Mouse (Mus musculus) G1E (cell line): ENCODE measurements around the gene Cyb5r3. TPM values are rescaled to one million over a fixed set of nuclear protein-coding genes. Genes with fewer than 3 reads are reported as not detected.
"Not testable (repeated sequence)": the region's sequence is repeated elsewhere in the genome, so short reads cannot be mapped to it uniquely, and the experiment has no call there.

ENCODE experiments used
- ATAC-seq: 2 replicates; pipeline ENCODE4 v1.8.0; 2016; ENCODE audit warnings: mild to moderate bottlenecking; ENCODE audit not compliant: insufficient number of reproducible peaks, poor library complexity, low FRiP score, severe bottlenecking; ENCODE audit errors: extremely low read depth
- DNase-seq: peaks from one replicate; pipeline ENCODE4 v3.0.0; 2012; ENCODE audit warnings: low spot score
- H3K27me3 ChIP-seq: 2 replicates; pipeline ENCODE4 v1.6.1; 2012; ENCODE audit warnings: mild to moderate bottlenecking, low read length, inconsistent platforms; ENCODE audit not compliant: insufficient read depth
- H3K36me3 ChIP-seq: replicated peaks from 2 replicates; pipeline ENCODE3; 2012; ENCODE audit warnings: mild to moderate bottlenecking, inconsistent platforms
- H3K4me1 ChIP-seq: 2 replicates; pipeline ENCODE4 v1.6.1; 2012; ENCODE audit warnings: low read depth, low read length, inconsistent platforms, mixed read lengths; ENCODE audit not compliant: insufficient read depth
- H3K4me3 ChIP-seq: 2 replicates; pipeline ENCODE4 v1.5.1; 2012; ENCODE audit warnings: low read depth, mild to moderate bottlenecking, inconsistent platforms, low read length, moderate library complexity, mixed read lengths
- H3K9me3 ChIP-seq: replicated peaks from 2 replicates; pipeline ENCODE4 v1.6.1; 2012; ENCODE audit warnings: inconsistent platforms
- CTCF ChIP-seq: IDR thresholded peaks from 2 replicates; pipeline ENCODE4 v1.5.1; 2012; ENCODE audit warnings: low read depth, low read length, inconsistent platforms, mixed read lengths
- GATA1 ChIP-seq: IDR thresholded peaks from 2 replicates; pipeline ENCODE4 v1.6.1; 2012; ENCODE audit warnings: borderline replicate concordance, low read length, inconsistent platforms, mixed read lengths
- GATA2 ChIP-seq: IDR thresholded peaks from 2 replicates; pipeline ENCODE4 v1.6.1; 2012; ENCODE audit warnings: low read depth, low read length, inconsistent platforms, borderline replicate concordance
- POLR2AphosphoS5 ChIP-seq: IDR thresholded peaks from 2 replicates; pipeline ENCODE4 v1.6.1; 2012; ENCODE audit warnings: low read depth, low read length, inconsistent platforms; ENCODE audit not compliant: insufficient replicate concordance
- TAL1 ChIP-seq: conservative IDR thresholded peaks from 2 replicates; pipeline ENCODE4 v1.6.1; 2012; ENCODE audit warnings: low read depth, low read length, inconsistent platforms, mixed read lengths
- polyA plus RNA-seq: library from polyadenylated mRNA; stranded (reverse); fragments of >175 nt; gene quantifications from 2 replicates; pipeline ENCODE4 v1.2.3, GENCODE M21; 2012
- total RNA-seq, 2 experiments: library from RNA; stranded (forward) in 1 of 2; stranded (reverse) in 1 of 2; fragments of 200-1000 nt in 1 of 2; fragments of >200 nt in 1 of 2; fragmentation: Nextera tagmentation in 1 of 2; gene quantifications; 2 replicates each; pipeline ENCODE4 v1.2.3; 2014 to 2017

Gene Cyb5r3
- total and polyA plus RNA-seq, 3 experiments = 46.5 to 167 (median 132) TPM

DNA sequence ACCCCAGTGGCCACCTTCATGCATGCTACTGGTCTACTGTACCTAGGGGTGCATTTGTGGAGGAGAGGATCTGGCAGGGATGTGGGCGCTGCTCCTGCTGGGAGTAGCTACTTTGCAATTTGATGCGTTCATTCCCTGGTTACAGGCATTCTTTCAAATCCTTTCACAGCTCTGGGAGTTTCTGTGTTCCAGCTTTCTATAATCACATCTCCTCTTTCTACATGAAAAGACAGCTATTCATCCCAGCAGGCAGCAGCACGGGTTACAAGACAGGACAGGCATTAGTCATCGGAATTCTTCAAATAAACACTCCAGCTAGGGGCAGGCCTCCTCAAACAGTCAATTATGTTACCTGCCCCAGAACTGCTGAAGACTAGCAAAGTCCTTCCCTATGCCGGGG is 29.5 kb downstream of the Cyb5r3 start:
- DNase-seq (no peak), ATAC-seq (no peak)
- Histone ChIP-seq H3K36me3 (peaks cover 90% of the 10 kb centered on the region), H3K9me3 (no peaks in the 10 kb centered on the region), H3K4me3 (no peak overlapping the region), H3K27me3 (no peaks in the 10 kb centered on the region), H3K4me1 (peaks cover 66% of the 10 kb centered on the region)
- no peak for TF ChIP-seq TAL1
- TF ChIP-seq POLR2AphosphoS5 = no peak
- no peak for TF ChIP-seq CTCF
- TF ChIP-seq GATA2 = no peak
- no peak for TF ChIP-seq GATA1

DNA sequence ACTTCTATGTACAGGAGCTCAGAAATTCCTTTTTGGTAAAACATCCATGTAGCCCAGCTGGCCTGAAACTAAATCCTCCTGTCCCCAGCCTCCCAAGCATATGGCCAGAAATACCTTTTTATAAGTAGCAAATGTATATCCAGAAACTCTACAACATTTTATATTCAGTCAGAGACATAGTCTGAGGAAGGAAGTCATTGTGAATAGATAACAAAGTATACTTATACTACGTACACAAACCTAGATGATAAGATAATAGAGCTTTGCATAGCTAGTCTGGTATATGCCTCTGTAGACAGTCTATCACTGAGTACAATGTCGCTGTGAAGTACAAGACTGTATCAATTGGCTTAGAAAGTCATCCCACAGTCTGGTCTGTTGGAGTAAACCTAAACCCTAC is 36.7 kb downstream of the Cyb5r3 start:
- no peaks in the 10 kb centered on the region for H3K9me3 ChIP-seq
- DNase-seq (no peak), ATAC-seq (no peak)
- no peak overlapping the region for H3K4me3 ChIP-seq
- H3K4me1 ChIP-seq = peaks cover 4% of the 10 kb centered on the region
- no peaks in the 10 kb centered on the region for H3K27me3 ChIP-seq
- no peak for TF ChIP-seq GATA1
- TF ChIP-seq POLR2AphosphoS5 = no peak
- no peak for TF ChIP-seq GATA2
- TF ChIP-seq TAL1 = no peak
- no peak for TF ChIP-seq CTCF
- H3K36me3 ChIP-seq = peaks cover 92% of the 10 kb centered on the region

DNA sequence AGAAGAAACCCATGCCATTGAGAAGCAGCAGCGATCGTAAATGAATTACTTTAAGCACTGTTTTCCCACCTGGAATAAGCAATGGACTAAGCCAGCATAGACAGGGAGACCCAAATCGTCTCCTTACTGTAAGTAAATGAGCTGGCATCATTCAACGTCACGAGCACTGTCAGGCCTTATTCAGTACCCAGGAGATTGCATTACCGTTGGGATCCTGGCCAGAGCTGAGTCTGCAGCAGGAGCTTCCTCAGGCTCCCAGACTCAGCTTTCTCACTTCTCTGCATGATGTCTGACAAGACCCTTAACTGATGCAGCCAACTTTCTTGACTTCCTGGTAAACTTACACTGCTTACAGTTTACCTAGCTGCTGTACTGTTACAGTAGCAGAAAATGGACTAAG is 37.7 kb downstream of the Cyb5r3 start:
- ATAC-seq (no peak), DNase-seq (no peak)
- Histone ChIP-seq H3K9me3 (no peaks in the 10 kb centered on the region), H3K36me3 (peaks cover 97% of the 10 kb centered on the region), H3K27me3 (no peaks in the 10 kb centered on the region), H3K4me3 (no peak overlapping the region), H3K4me1 (peaks cover 2% of the 10 kb centered on the region)
- TF ChIP-seq GATA2 (no peak), CTCF (no peak), GATA1 (no peak), TAL1 (no peak), POLR2AphosphoS5 (no peak)

DNA sequence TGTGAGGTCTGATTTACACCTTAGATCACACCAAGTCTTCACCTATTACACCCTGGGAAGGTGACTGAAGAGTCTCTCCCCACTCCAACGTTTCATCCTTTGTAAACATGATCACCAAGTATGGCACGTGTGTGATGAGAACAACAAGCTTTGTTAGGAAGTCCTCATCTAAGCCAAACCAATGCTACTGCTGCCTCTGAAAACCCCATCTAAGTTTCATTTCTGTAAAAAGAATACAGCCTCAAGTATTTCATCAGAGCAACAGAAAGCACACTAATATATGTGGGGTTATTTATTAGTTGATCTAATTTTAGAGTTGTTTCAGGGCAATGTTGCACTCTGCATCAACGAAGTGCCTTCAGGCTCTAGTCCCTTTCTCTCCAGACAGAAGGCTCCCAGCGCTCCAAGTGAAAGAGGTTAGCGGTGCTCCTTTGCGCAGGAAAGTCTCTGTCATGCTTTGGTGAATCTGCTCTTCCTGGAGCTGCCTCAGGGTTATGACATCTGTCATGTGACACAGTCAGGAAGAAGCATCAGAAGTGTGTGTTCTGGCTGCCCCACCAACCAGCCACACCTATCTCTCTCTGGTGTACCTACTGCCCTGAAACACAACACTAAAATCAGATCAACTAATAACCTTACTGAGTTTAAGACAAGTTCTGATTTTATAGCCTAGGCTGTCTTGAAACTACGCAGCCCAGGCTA is 42.7 kb downstream of the Cyb5r3 start:
- H3K4me1 ChIP-seq = peaks cover 6% of the 10 kb centered on the region
- no peak for ATAC-seq

DNA sequence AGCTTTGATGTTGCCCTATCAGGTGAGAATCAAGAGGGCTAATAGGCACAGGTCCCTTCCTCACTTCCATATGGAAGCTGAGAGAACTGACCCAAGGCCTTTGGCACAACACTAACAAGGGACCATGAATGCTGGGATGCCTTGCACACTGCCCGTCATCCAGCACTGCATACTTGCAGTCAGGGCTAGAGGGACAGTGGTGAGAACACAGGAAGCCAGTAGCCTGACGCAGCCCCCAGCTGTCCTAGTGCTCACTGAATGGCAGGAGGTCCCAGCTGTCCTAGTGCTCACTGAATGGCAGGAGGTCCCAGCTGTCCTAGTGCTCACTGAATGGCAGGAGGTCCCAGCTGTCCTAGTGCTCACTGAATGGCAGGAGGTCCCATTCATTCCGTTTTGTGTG is 45.4 kb downstream of the Cyb5r3 start:
- H3K9me3 ChIP-seq, DNase-seq, H3K4me3 ChIP-seq, ATAC-seq, H3K27me3 ChIP-seq, H3K4me1 ChIP-seq: not testable (repeated sequence)
- peaks cover 81% of the 10 kb centered on the region for H3K36me3 ChIP-seq

More for the DNA sequence above, 42.7 kb downstream of the Cyb5r3 start:
- H3K36me3 ChIP-seq = peaks cover 99% of the 10 kb centered on the region
- TF ChIP-seq GATA2 = no peak
- TF ChIP-seq CTCF = no peak
- TF ChIP-seq TAL1 = no peak
- no peak for TF ChIP-seq GATA1
- no peak for TF ChIP-seq POLR2AphosphoS5
- H3K4me3 ChIP-seq = no peak overlapping the region
- DNase-seq = no peak
- no peaks in the 10 kb centered on the region for H3K27me3 ChIP-seq
- no peaks in the 10 kb centered on the region for H3K9me3 ChIP-seq

DNA sequence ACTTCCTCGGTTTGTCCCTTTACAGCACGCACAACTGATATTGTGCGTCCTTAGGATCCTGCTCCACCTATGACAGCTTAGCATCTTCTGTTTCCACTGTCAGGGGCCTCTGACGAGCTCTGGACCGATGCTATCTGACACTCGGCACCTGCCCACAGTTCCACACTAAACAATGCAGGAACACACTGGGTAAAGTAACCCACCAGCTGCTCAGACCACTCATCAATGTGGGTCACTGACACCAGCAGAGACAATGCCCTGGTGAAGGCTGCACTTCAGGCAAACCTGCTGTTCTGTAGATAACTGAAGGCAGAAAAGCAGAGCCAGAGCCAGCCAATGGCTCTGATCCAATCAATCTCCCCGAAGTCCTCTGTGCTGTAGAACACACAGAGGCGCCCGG is 45.8 kb downstream of the Cyb5r3 start:
- no peaks in the 10 kb centered on the region for H3K9me3 ChIP-seq
- DNase-seq (no peak), ATAC-seq (no peak)
- H3K4me1 ChIP-seq = peaks cover 14% of the 10 kb centered on the region
- H3K36me3 ChIP-seq = peaks cover 76% of the 10 kb centered on the region
- H3K4me3 ChIP-seq = no peak overlapping the region
- no peaks in the 10 kb centered on the region for H3K27me3 ChIP-seq
- no peak for TF ChIP-seq POLR2AphosphoS5
- no peak for TF ChIP-seq TAL1
- TF ChIP-seq GATA2 = no peak
- TF ChIP-seq CTCF = no peak
- no peak for TF ChIP-seq GATA1
